In the genomic region with DNA sequence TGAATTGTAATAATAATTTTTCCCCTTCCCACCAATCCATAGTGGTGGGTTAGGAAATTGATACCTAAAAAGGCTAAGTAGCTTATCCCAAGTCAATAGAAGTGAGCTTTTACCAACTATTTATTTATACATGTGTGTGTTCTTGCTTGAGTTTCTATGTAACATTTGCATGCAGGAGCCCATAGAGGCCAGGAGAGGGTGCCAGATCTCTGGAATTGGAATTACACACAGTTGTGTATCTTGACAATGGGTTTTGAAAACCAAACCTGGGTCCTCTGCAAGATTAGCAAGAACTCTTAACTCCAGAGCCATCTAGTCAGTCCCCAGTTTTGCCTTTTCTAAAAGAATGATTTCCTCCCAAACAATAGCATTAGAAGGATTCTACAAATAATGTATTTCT, we compare ENCODE assay signal across 17 mouse cellular contexts. TPM values are rescaled to one million over a fixed set of nuclear protein-coding genes. Genes with fewer than 3 reads are reported as not detected.
A peak's percentile ranks its signal among the peaks of the same experiment; 100 is the strongest.
DNase-seq lines count a peak whose midpoint lies in the region; ATAC-seq and TF ChIP-seq lines count a peak whose summit lies in the region.
"Had no signal": no experiment of that assay in that cellular context is flagged by ENCODE, and none has a peak within 500 bp of the region (broad histone marks: within the 10 kb centered on the region; RNA-seq: fewer than 3 reads in every experiment).

No protein-coding gene starts in this region.

- no peaks in the 10 kb centered on the region for H3K9me3 ChIP-seq in liver, postnatal 0 days (ENCODE audit: low read length)
- H3K9me3 ChIP-seq in liver, embryonic 11.5 days (ENCODE audit: control insufficient read depth, low read length), result no peaks in the 10 kb centered on the region
- H3K9me3 ChIP-seq: liver, embryonic 13.5 days; megakaryocyte, embryonic 14.5 days had no signal

- intact Hi-C loops in gastrocnemius, adult 2 months (cut with DNase I), result no loop called here

- no peaks in the 10 kb centered on the region for H3K27me3 ChIP-seq in liver, postnatal 0 days (ENCODE audit: insufficient read depth, low read length)
- no peaks in the 10 kb centered on the region for H3K27me3 ChIP-seq in liver, embryonic 11.5 days (replicated peaks; ENCODE audit: control insufficient read depth, insufficient read depth, low read length)
- H3K27me3 ChIP-seq: liver, embryonic 13.5 days; megakaryocyte, embryonic 14.5 days had no signal

- peak; percentile 33 for TF ChIP-seq CTCF in gastrocnemius, adult 2 months (IDR thresholded peaks at IDR 0.05)
- peak; percentile 61 for TF ChIP-seq CTCF in liver, postnatal 0 days (IDR thresholded peaks at IDR 0.05; ENCODE audit: low read depth)

- ATAC-seq in liver, postnatal 0 days, result no peak
- ATAC-seq in liver, embryonic 11.5 days (replicated peaks; ENCODE audit: low FRiP score), result no peak
- ATAC-seq: intestine, embryonic 16.5 days had no signal

- H3K4me3 ChIP-seq in gastrocnemius, adult 2 months, result no peak overlapping the region
- no peak overlapping the region for H3K4me3 ChIP-seq in liver, postnatal 0 days (ENCODE audit: low read depth, low read length)
- H3K4me3 ChIP-seq in liver, embryonic 11.5 days (ENCODE audit: low read depth, low read length), result no peak overlapping the region
- H3K4me3 ChIP-seq: liver, embryonic 13.5 days; megakaryocyte, embryonic 14.5 days; myocyte had no signal

- no peak for TF ChIP-seq EP300 in liver, postnatal 0 days (IDR thresholded peaks at IDR 0.05; ENCODE audit: low read depth)

- no peak overlapping the region for H3K4me2 ChIP-seq in liver, postnatal 0 days (ENCODE audit: low read depth, low read length)
- no peak overlapping the region for H3K4me2 ChIP-seq in liver, embryonic 11.5 days
- H3K4me2 ChIP-seq: liver, embryonic 13.5 days had no signal

- no peaks in the 10 kb centered on the region for H3K4me1 ChIP-seq in liver, postnatal 0 days (ENCODE audit: insufficient read depth)
- no peaks in the 10 kb centered on the region for H3K4me1 ChIP-seq in liver, embryonic 11.5 days (replicated peaks; ENCODE audit: control insufficient read depth, insufficient read depth, low read length)
- H3K4me1 ChIP-seq: liver, embryonic 13.5 days; megakaryocyte, embryonic 14.5 days had no signal

- no peak for DNase-seq in gastrocnemius, adult 2 months
- no peak for DNase-seq in gastrocnemius, adult 8-10 months (ENCODE audit: low spot score in 2 of 2)
- no peak for DNase-seq in liver, postnatal 0 days
- no peak for DNase-seq in liver, embryonic 11.5 days (ENCODE audit: low spot score)
- DNase-seq in NIH3T3 (ENCODE audit: low read depth) (peak; percentile 30), MN1 (ENCODE audit: low spot score) (no peak)
- DNase-seq in induced T-regulatory cell, adult 2 months (ENCODE audit: low read depth), result peak; percentile 1
- no peak for DNase-seq in cerebellum, postnatal 36 days
- DNase-seq: cerebellum, adult 8-10 months; heart, adult 11 months; liver, embryonic 13.5 days; thymus, postnatal 4 days had no signal

- H3K36me3 ChIP-seq in liver, postnatal 0 days (replicated peaks; ENCODE audit: insufficient read depth, low read length), result no peaks in the 10 kb centered on the region
- H3K36me3 ChIP-seq in liver, embryonic 11.5 days (ENCODE audit: control insufficient read depth, insufficient read depth, low read length), result no peaks in the 10 kb centered on the region
- H3K36me3 ChIP-seq: liver, embryonic 13.5 days had no signal

- no peak overlapping the region for H3K9ac ChIP-seq in liver, postnatal 0 days (replicated peaks)
- H3K9ac ChIP-seq in liver, embryonic 11.5 days (ENCODE audit: low read depth, low read length), result no peak overlapping the region
- H3K9ac ChIP-seq: liver, embryonic 13.5 days had no signal

- H3K27ac ChIP-seq in gastrocnemius, adult 2 months, result no peak overlapping the region
- no peak overlapping the region for H3K27ac ChIP-seq in liver, postnatal 0 days (ENCODE audit: low read depth)
- H3K27ac ChIP-seq in liver, embryonic 11.5 days (ENCODE audit: low read depth, low read length), result no peak overlapping the region
- H3K27ac ChIP-seq: liver, embryonic 13.5 days had no signal

RNA-seq across cellular contexts. Expression of a gene that starts 37.9 kb away (rescaled TPM):
- not detected for total RNA-seq in gastrocnemius, adult 2 months (2021)
- total RNA-seq in gastrocnemius, adult 8-10 months (2022), result not detected
- polyA plus RNA-seq in liver, postnatal 0 days (2015; fragmentation: Nextera tagmentation; extraction: Ambion mirVana), result not detected in 2 replicates
- polyA plus RNA-seq in liver, embryonic 11.5 days (2014; fragmentation: Nextera tagmentation; extraction: Ambion mirVana), result 0.16 TPM in 1 of 2 replicates, not detected in the other
- total RNA-seq: heart, postnatal 25 days had no signal
- polyA plus RNA-seq: intestine, embryonic 16.5 days; large intestine, adult 2 months; liver, embryonic 13.5 days; myocyte had no signal

Comparison
In these comparisons a context has a peak if more than half of its experiments do, and no peak if none do; other contexts are left out.
1. DNase-seq: peak in NIH3T3 (single experiment) and induced T-regulatory cell, adult 2 months (single experiment); none in gastrocnemius, adult 2 months (single experiment), gastrocnemius, adult 8-10 months (0 of 2), liver, postnatal 0 days (single experiment), liver, embryonic 11.5 days (single experiment), MN1 (single experiment) and cerebellum, postnatal 36 days (0 of 2).